Mouse (Mus musculus): Measurements from ENCODE around the gene Dnajc3. TPM values are rescaled to one million over a fixed set of nuclear protein-coding genes. Genes with fewer than 3 reads are reported as not detected.

The Dnajc3 gene
- polyA plus RNA-seq (2014; fragmentation: Illumina TruSeq; extraction: RNeasy Lipid Tissue Mini Kit (QIAGEN cat#74804)): 198 TPM

GRCm38 (mm10) chr14:118937533-118938492, at the start of gene Dnajc3:
TSS of gene Dnajc3 (plus strand) at chr14:118937976.

GRCm38 (mm10) chr14:118924673-118925615, 12.8 kb upstream of the Dnajc3 start, which contains the start of gene Dzip1:
TSS of gene Dzip1 (minus strand) at chr14:118925460.

Other genes starting within 250 kb of the Dnajc3 start
- 10.5 TPM for gene Abcc4, start 231.8 kb upstream of the Dnajc3 start, polyA plus RNA-seq (2014; fragmentation: Illumina TruSeq; extraction: RNeasy Lipid Tissue Mini Kit (QIAGEN cat#74804))
- 34.7 TPM for gene Cldn10, start 150.1 kb upstream of the Dnajc3 start, polyA plus RNA-seq (2014; fragmentation: Illumina TruSeq; extraction: RNeasy Lipid Tissue Mini Kit (QIAGEN cat#74804))
- gene Dzip1, start 12.5 kb upstream of the Dnajc3 start, polyA plus RNA-seq (2014; fragmentation: Illumina TruSeq; extraction: RNeasy Lipid Tissue Mini Kit (QIAGEN cat#74804)): 29.8 TPM
- 26.0 TPM for gene Uggt2, start 161.5 kb downstream of the Dnajc3 start, polyA plus RNA-seq (2014; fragmentation: Illumina TruSeq; extraction: RNeasy Lipid Tissue Mini Kit (QIAGEN cat#74804))
- gene Hs6st3, start 200.4 kb downstream of the Dnajc3 start, polyA plus RNA-seq (2014; fragmentation: Illumina TruSeq; extraction: RNeasy Lipid Tissue Mini Kit (QIAGEN cat#74804)): not detected